Mouse (Mus musculus) right cerebral cortex, adult 2 months (tissue): ENCODE data around the gene Pck1.
A peak's percentile ranks its signal among the peaks of the same experiment; 100 is the strongest.

Experiments used
- DNase-seq, 2 experiments: peaks; one replicate each; pipeline ENCODE4 v3.0.0; 2021 to 2022; ENCODE audit warnings: low spot score in 2 of 2

Gene Pck1

DNA sequence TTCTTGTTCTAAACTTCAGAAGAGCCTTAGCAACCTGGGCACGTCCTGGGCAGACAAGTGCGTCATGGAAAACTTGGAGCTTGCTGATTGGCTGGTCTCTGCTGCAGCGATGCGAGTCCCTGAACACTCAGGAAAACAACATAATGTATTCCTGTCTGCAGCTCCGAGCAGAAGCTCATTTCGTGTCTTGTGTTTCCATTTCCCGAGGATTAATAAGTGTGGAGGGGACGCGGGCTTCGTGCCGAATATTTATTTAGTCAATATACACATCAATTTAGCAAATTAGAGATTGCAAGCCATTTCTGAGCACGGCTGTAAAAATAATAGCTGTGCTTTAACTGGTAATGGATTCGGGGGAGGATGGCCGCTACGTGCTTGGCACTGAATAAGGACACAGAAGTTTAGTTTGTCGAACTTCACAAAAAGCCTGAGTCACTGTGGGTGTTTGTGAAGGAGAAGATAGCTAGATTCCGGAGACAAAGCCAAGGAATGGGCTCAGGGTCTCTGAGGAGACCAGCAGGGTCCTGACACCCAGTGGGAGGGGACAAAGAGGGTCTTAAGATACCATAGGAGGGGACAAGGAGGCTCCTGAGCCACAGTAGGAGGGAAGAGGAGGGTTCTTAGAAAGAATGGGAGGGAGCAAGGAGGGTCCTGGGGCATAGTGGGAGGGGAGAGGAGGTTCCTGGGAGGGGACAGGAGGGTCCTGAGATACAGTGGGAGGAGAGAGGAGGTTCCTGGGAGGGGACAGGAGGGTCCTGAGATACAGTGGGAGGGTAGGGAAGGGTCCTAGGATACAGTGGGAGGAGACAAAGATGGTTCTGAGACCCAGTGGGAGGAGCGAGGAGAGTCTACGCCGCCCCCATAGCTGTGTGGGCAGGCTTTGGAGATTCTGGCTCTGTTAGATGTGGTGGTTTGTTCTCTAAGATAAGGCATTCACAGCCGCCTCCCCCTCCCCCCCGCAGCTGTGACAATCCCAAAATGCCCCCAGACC, 21.0 kb downstream of the Pck1 start:
- DNase-seq, result peak; percentile 73 to 89

DNA sequence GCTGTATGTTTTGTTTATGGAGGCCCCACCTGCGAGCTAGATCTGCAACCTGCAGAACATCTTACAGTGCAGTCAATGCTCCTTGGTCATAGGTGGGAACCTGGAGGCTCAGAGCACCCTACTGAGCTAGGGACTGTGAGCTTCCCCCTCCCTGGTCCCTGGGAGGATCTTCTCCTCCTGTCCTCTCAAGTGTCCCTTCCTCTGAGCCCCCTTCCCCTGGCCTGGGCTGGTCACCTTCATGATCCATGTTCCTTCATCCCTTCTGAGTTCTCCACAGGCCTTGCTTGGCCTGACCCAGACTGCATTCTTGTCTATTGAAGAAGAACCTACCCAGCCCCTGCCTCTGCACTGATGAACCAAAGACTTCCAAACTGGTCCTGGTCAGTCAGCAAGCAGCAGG, 21.7 kb downstream of the Pck1 start:
- no peak for DNase-seq

DNA sequence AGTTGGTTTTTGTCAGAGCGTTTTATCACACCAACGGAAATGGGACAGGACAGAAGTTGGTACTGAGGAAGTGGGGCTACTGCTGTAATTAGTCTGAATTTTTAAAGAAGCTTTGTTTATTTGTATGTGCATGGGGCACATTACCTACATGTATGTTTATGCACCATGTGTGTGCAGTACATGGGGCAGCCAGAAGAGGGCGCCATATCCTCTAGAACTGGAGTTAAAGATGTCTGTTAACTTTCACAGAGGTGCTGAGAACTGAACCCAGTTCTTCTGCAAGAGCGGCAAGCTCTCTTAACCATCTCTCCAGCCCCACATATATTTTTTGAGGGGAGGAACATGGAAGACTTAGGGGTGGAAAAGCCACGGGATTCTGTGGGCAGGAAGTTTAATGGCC, 22.9 kb downstream of the Pck1 start:
- DNase-seq, result no peak

DNA sequence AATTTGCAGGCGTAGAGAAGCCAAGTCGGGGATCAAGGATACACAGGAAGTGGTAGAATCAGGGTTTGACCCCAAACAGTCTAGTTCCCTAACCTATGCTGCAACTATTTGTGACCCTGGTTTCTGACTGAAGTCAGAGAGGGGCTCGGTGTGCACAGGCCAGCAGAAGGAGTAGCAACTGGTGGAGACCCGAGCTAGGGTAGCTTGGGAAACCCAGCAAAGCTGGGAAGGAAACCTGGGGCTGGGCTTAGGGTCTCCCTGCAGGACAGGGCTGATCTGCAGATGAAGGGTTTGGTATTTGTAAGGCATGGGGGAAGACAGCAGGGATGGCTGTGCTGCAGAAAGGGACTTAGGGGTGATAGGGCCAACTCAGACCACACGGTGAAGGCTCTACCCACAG, 24.6 kb downstream of the Pck1 start:
- no peak for DNase-seq

DNA sequence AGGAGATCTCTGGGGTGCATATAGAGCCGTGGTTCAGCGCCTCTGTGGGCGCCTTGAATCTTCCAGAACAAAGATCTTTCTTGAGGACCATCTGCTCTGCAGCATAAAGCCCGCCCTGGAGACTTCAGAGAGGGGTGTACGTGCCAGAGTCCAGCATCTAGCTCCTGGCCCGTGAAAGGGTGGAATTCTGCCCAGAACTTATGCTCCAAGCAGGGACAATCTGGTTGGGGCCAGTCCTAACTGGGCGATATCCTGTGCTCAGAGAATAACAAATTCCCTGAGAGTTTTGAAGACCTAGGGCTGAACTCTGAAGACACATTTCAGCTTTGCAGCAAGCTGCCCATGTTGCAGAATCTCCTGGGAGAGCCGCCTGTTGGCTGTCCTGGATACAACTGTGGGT, 25.1 kb downstream of the Pck1 start:
- no peak for DNase-seq

DNA sequence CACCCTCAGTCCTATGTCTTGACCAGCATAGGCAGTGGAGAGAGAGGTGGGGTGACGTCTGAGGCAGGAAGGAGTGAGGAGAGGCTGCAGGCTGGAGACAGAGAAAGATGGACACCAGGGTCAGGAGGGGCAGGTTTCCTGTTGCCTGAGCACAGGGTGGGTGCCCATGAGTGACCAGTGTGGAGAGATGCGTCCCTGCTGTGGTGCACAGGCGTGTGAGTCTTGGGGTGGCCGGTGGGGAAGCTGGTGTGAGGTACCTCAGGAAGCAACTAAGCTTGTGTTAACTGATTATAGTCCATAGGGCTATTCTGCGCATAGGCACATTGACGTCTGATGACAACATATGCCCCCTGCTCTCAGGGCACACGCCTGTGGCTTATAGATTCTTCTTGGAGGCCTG, 26.2 kb downstream of the Pck1 start:
- DNase-seq, result no peak

DNA sequence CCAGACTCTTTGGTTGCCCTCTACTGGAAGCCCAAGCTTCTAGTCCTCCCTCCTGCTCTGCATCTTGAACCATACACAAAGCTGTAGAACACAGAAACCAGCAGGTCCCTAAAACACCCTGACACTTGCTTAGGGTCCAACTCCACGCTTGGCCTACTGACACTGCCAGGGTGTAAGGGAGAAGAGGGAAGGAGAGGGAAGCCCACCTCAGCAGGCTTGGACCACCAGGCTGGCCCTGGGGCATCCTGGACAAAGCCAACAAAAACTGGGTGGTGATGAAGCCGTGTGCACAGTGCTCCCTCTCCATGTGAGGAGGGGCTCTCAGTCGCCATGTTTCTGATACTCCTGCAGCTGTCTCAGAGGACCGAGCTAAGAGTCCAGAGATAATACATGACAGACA, 27.2 kb downstream of the Pck1 start:
- DNase-seq, result no peak

DNA sequence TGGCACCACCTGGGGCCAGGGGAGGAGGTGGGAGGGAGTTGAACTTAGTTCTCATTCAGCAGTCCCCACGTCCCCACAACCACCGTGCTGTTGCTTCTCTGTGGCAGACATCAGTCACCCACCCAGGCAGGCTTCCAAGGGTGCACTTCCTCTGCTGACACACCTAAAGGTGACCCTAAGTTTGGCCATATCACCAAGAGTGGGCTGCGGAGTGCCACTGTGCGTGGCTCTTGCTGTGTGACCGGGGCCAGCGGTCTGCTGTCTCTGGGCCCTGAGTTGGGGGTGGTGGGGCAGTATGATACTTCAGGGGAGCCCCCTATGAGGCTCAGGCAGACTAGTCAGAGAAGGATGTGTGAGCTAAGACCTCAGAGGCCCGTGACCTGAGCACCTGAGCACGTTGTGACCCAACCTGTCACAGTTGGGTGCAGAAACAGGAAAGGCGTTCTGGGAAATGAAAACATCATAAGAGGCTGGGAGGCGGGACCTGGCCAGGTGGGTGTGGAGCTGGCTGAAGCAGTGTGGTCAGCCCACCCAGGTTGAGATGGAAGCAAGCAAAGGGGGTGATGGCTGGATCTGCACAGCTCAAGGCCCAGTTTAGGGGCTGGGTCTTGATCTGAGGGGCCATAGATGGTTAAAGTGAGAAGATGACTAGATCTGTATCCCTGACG, 28.0 kb downstream of the Pck1 start:
- DNase-seq, result no peak

DNA sequence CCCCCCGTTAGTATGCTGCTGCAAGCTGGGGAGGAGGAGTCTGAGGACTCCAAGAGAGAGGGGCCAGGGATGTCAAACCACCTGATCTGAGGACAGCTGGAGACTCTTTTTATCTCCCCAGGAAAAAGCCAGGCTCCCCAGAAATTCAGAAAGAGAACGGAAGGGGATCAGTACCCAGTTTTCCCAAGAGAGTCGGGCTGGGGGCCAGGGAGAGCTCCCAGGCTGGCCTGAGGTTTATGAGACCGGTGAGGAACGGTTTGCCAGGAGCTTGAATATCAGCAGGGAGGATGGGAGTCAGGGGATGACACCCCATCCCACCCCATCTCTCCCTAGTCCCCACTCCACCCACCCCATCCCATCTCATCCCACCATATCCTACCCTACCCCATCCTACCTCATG, 28.6 kb downstream of the Pck1 start:
- no peak for DNase-seq

DNA sequence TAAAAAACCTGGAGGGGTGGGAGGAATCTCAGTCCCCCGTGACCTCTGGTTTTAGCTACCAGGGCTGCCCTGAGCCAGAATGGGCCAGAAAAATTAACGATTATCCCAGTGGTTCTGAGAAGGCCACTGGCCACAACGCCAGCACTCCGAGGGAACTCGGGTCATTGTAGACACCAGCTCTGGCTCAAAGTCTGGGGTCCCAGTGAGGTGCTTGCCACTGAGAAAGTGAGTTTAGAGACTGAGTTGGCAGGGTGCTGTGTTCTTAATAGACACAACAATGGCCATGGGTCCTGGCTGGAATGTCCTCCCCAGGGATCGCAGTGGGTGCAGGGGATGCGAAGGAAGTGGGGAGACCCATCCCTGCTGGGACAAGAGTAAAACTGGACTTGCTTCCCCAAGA, 29.1 kb downstream of the Pck1 start:
- DNase-seq, result no peak

DNA sequence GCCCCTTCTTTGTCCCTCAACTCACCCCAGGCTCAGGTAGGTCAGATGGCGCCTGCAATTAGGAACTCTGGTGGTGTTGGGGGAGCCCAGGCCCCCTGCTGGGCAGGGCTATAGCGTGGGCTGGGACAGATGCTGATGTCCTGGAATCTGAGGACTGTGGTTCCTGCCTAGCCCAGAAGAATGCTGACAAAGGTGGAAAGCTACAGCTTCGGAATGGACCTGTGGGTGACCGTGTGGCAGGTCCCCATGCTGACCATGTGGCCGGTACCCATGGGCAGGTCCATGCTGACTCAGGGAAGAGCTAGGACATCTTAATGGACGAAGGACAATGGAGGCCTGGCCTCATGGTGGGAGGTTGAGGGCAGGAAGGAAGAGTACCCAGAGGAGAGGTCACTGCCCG, 29.9 kb downstream of the Pck1 start:
- no peak for DNase-seq

DNA sequence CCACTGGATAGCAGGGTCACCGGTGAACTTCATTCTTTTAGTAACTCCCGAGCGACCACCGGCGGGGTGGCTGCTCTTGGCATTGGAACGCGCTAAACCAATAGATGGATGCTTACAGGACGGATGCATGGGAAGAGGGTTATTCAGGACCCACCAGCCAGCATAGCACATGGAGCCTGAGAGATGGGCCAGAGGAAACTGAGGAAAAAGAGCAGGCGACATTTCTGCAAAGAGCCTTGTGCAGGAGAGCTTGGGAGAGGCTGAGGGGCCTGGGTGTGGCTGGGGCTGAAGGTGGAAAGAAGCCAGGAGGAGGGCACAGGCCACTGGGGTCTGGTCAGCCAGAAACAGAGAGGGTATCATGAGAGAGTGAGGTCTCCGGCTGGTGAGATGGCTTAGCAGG, 30.5 kb downstream of the Pck1 start:
- DNase-seq, result no peak

DNA sequence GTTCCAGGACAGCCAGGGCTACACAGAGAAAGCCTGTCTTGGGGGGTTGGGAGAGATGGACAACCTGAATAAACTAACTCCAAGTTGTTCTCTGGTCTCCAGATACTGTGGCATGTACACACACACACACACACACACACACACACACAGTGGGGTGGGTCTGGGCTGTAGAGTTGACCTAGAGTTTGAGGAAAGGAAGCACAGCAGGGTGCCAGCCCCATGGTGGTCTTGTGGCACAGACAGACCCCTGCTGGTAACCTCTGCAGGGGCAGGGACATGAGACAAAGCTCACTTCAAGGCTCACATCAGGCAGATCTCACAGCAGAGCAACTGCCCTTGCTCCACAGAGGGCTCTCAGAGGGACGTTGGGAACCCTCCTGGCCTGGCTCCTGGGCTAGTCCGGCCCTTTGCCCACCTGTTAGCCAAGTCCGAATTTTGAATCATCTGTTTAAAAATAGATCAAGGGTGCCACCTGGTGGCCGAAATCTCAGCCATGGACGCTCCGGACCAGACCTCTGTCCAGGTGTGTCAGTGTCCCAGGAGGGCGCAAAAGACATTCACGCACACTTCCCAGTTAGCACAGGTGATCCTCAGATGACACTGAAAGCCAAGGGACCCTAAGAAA, 31.1 kb downstream of the Pck1 start:
- DNase-seq, result peak; percentile 71 to 78

DNA sequence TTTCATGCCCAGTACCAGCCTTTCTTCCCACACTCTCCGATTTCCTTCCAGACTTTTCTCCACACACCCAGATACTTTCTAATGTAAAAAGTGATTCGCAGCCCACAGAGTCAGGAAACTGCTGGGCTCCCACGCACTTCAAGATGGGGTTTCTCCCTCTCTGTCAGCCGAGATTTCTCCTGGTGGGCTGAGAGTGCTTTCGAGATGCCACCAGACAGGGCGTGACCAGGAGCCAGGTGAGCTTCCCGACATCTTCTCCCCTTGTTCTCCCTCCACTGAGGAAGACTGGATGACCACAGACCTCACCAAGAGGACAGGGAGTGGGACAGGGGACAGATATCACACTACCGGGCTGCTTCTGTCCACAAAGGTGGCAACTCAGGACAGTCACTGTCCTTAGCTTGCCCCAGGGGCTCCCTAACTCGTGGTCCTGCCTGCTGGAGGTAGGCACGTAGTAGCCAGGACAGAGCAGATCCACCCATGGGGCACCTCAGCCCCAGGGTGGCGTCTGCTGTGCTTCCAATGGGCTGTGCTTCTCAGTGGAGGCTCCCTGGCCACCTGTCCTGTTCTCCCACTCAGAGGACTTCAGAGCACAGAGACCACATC, 31.7 kb downstream of the Pck1 start:
- no peak for DNase-seq

DNA sequence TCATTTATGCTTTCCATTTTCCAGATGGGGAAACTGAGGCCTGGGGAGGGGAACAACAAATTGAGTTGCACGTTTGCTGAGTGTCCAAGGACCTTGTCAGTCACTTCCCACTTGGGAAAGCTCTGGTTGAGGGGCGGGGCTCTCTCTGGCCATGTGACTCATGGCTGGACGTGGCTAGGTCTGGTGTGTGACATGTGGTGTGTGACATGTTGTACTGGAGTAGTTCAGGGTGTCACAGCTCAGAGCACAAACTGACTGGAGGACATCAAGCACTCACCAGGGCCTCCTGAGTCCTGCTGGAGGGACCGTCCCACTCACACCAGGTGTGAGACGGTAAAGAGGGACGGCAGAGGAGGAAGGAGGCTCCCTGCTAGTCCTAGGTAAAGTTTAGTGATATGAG, 32.4 kb downstream of the Pck1 start:
- no peak for DNase-seq

DNA sequence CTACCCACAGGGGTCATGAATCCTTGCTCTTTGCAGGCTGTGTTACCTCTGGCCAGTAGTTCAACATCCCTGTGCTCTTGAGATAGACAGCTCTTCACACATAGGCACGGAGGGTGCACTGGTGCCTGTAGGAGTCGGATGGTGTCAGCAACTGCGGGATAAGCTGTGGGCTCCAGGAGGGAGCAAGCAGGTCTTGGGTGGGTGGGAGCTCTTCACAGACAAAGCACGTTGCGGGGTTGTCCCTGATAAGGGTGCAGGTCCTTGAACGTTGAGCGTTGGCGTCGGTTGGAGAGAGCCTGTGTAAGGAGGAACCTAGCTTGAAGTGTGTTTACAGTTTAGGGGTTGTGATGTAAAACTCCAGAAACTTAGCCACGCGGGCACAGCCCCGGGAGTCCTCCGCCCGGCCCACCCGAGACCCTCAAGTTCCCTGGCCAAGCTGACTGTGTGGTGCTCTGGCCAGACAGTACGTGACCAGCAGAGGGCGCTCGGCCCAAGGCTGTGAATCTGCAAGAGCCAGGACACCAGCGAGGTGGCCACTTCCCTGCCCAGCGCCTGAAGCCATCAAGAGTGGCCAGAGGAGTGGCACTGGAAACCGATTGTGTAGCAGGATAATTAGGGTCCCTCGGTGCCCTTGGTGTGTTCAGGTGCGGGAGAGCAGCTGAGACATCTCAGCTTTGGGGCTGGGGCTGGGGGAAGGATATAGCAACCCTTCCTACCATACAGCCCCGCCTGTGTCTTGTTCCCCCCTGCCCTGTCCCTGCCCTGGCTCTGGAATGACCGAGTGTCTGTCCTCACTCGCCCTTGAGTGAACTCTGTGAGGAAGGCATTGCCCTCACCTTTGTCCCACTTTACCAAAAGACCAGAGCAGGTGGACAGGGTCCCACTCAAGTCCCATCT, 33.4 kb downstream of the Pck1 start:
- DNase-seq, result peak; percentile 89 to 90

DNA sequence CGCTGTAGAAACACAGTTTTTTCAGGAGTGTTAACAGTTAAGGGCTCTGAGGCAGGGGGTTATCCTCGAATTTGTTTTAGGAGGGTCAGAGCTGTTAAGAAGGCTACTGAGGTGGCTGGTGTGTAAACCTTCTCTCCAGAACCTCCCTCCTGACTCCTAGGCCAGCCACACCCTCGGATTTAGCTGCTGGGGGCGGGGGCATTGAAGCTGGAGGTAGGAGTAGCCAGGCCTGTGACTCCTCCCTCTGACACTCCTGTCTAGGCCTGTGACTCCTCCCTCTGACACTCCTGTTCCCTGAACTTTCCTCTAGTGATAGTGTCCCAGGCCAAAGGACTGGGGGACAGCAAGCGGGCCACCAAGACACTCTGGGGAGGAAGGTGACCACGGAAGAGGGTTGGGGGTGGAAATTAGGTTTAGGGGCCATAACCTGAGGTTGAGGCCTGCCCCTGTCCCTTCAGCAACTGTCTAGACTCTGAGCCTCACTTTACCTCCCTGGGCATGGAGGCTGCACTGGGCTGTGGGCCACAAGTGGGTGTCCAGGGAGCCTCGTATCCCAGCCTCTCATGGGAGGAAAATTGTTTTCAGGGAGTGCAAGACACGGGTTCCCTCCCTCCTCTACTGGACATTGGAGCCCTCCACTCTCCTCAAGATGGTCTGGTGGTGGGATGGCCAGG, 34.5 kb downstream of the Pck1 start:
- no peak for DNase-seq

DNA sequence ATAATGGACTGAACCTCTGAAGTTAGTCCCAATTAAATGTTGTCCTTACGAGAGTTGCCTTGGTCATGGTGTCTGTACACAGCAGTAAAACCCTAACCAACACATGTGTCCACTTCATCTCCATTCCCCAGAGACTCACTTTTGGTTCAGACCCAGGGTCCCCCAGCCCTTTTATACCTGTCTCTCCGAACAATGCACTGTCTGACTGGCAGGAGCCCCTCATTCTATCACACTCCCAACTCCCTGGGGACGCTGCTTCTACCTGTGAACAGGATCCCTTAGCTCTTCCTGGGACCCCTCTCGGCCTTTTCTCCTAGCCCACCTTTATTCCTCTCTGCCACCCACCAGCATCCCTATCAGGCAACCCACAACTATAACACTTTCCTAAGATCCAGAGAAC, 41.9 kb downstream of the Pck1 start:
- no peak for DNase-seq

DNA sequence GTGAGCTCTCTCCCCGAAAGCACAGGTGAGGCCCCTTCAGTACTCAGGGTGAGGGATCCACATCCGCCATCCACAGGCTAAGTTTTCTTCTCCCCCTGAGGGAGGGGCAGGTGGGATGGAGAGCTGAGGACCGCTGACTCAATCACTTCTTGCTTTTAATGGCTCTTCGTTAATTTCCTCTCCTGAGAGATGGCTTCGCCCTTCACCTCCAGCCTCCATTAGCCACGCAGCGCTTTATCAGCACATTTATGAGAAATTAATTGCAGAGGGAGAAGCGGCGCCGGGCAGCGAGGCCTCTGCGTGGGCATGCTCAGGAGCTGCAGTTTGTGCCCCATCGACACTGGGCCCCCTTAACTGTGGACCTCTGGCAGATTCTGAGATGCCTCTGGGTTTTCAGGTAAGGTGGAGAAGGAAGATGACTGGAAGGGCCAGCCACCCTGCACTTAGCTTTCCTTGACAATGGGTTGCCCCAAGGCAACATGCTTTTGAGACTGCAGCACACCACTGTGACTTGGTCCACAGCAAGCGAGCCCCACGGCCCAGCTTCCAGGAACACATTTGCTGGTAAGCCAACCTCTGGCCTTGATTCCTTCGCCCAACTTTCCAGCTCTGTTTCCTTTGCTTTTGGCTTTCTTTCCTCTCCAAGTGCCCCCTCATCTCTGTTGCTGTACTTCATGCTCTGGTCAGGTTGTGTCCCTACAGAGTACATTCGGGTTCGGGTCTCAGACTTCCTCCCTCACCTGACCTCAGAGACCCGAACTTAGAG, 50.3 kb downstream of the Pck1 start:
- no peak for DNase-seq

DNA sequence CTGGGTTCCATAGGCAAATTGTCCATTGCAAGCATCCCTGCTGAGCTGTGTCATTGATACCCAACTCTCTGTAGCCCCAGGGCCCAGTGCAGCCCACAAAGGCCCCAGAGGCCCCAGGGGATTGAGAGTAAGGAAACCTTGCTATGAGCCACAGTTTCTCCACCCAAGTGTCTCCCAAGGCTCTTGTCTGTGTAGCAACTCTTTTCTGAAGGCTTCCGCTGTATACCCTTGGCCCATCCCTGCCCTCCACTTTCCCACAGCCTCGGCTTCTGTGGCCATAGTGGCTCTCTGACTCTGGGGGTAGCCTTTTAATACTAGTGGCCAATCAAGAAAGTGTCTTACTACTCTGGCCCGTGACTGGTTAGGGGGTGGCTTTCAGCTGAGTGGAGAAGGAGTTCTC, 50.9 kb downstream of the Pck1 start:
- DNase-seq, result no peak
